Mouse (Mus musculus): ENCODE data around the gene Tmem115. TPM values are rescaled to one million over a fixed set of nuclear protein-coding genes. Genes with fewer than 3 reads are reported as not detected.
"Not testable (repeated sequence)": the region's sequence is repeated elsewhere in the genome, so short reads cannot be mapped to it uniquely, and the experiment has no call there.

Tmem115 gene
- total RNA-seq, 1 experiment, result 42.3 TPM

- in situ Hi-C loops (cut with MboI; ENCODE audit: low sequenced_read_pairs in 2 of 2, unreplicated experiment in 2 of 2), result no loop called here
- TF ChIP-seq HCFC1 (IDR thresholded peaks at IDR 0.05; ENCODE audit: borderline replicate concordance, insufficient read depth, low read length) (no peak), MAFK (IDR thresholded peaks at IDR 0.05; ENCODE audit: insufficient read depth, low read depth, low read length) (no peak), CHD2 (IDR thresholded peaks at IDR 0.05; ENCODE audit: low read depth, low read length) (no peak), ZC3H11A (IDR thresholded peaks at IDR 0.05; ENCODE audit: borderline replicate concordance, low read depth, low read length) (no peak), ZNF384 (IDR thresholded peaks at IDR 0.05; ENCODE audit: low read depth, low read length) (no peak)
- H3K4me3 ChIP-seq (ENCODE audit: insufficient read depth in 1 of 2, low read depth in 1 of 2, low read length in 2 of 2, poor library complexity in 1 of 2, severe bottlenecking in 1 of 2), result peak overlapping the region; percentile 67 to 81; a peak in 1 of 4 replicates
- peaks cover 17% of the 10 kb centered on the region for H3K36me3 ChIP-seq (ENCODE audit: control insufficient read depth, insufficient read depth, low read length, poor library complexity, severe bottlenecking)
- H3K27ac ChIP-seq (ENCODE audit: insufficient read depth, low read depth, low read length, poor library complexity, severe bottlenecking), result no peak overlapping the region
- H3K9me3 ChIP-seq (ENCODE audit: control insufficient read depth, insufficient read depth, low read depth, low read length), result no peaks in the 10 kb centered on the region
- no peak for DNase-seq (ENCODE audit: low read depth, low spot score)
- no peak overlapping the region; the same call in 1 of the 2 replicates for H3K9ac ChIP-seq (ENCODE audit: insufficient read depth, low read depth, low read length, poor library complexity, severe bottlenecking)
- peaks cover 0 to 23% of the 10 kb centered on the region in 2 experiments; a peak in 3 of 4 replicates for H3K4me1 ChIP-seq (ENCODE audit: control insufficient read depth in 2 of 2, insufficient read depth in 2 of 2, low read length in 2 of 2, poor library complexity in 1 of 2)
Observed at GRCm38 (mm10) chr9:107570845-107571244, 37.1 kb downstream of the Tmem115 start.

- DNase-seq (ENCODE audit: low read depth, low spot score), result no peak
- Histone ChIP-seq H3K4me1 (ENCODE audit: control insufficient read depth in 2 of 2, insufficient read depth in 2 of 2, low read length in 2 of 2, poor library complexity in 1 of 2) (peaks cover 0 to 28% of the 10 kb centered on the region in 2 experiments; a peak in 3 of 4 replicates), H3K27ac (ENCODE audit: insufficient read depth, low read depth, low read length, poor library complexity, severe bottlenecking) (no peak overlapping the region), H3K4me3 (ENCODE audit: insufficient read depth in 1 of 2, low read depth in 1 of 2, low read length in 2 of 2, poor library complexity in 1 of 2, severe bottlenecking in 1 of 2) (no peak overlapping the region), H3K9me3 (ENCODE audit: control insufficient read depth, insufficient read depth, low read depth, low read length) (no peaks in the 10 kb centered on the region), H3K9ac (ENCODE audit: insufficient read depth, low read depth, low read length, poor library complexity, severe bottlenecking) (no peak overlapping the region), H3K36me3 (ENCODE audit: control insufficient read depth, insufficient read depth, low read length, poor library complexity, severe bottlenecking) (peaks cover 17% of the 10 kb centered on the region)
- TF ChIP-seq ZC3H11A (IDR thresholded peaks at IDR 0.05; ENCODE audit: borderline replicate concordance, low read depth, low read length) (no peak), MAFK (IDR thresholded peaks at IDR 0.05; ENCODE audit: insufficient read depth, low read depth, low read length) (no peak), HCFC1 (IDR thresholded peaks at IDR 0.05; ENCODE audit: borderline replicate concordance, insufficient read depth, low read length) (no peak), ZNF384 (IDR thresholded peaks at IDR 0.05; ENCODE audit: low read depth, low read length) (no peak), CHD2 (IDR thresholded peaks at IDR 0.05; ENCODE audit: low read depth, low read length) (no peak)
- in situ Hi-C loops (cut with MboI; ENCODE audit: low sequenced_read_pairs in 2 of 2, unreplicated experiment in 2 of 2), result no loop called here
Observed at GRCm38 (mm10) chr9:107571534-107572326, 38.0 kb downstream of the Tmem115 start.

- H3K9me3 ChIP-seq (ENCODE audit: control insufficient read depth, insufficient read depth, low read depth, low read length), result no peaks in the 10 kb centered on the region
- no peak overlapping the region for H3K9ac ChIP-seq (ENCODE audit: insufficient read depth, low read depth, low read length, poor library complexity, severe bottlenecking)
- H3K4me1 ChIP-seq (ENCODE audit: control insufficient read depth in 2 of 2, insufficient read depth in 2 of 2, low read length in 2 of 2, poor library complexity in 1 of 2), result peaks cover 0 to 28% of the 10 kb centered on the region in 2 experiments; a peak in 3 of 4 replicates
- in situ Hi-C loops (cut with MboI; ENCODE audit: low sequenced_read_pairs in 2 of 2, unreplicated experiment in 2 of 2), result no loop called here
- H3K27ac ChIP-seq (ENCODE audit: insufficient read depth, low read depth, low read length, poor library complexity, severe bottlenecking), result no peak overlapping the region
- no peak for DNase-seq (ENCODE audit: low read depth, low spot score)
- peaks cover 17% of the 10 kb centered on the region for H3K36me3 ChIP-seq (ENCODE audit: control insufficient read depth, insufficient read depth, low read length, poor library complexity, severe bottlenecking)
- no peak for TF ChIP-seq CHD2 (IDR thresholded peaks at IDR 0.05; ENCODE audit: low read depth, low read length)
- TF ChIP-seq ZC3H11A (IDR thresholded peaks at IDR 0.05; ENCODE audit: borderline replicate concordance, low read depth, low read length), result no peak
- TF ChIP-seq ZNF384 (IDR thresholded peaks at IDR 0.05; ENCODE audit: low read depth, low read length), result no peak
- H3K4me3 ChIP-seq (ENCODE audit: insufficient read depth in 1 of 2, low read depth in 1 of 2, low read length in 2 of 2, poor library complexity in 1 of 2, severe bottlenecking in 1 of 2), result no peak overlapping the region
Observed at GRCm38 (mm10) chr9:107572327-107572662, 38.5 kb downstream of the Tmem115 start.

GRCm38 (mm10) chr9:107573774-107574173, 40.0 kb downstream of the Tmem115 start:
- H3K9ac ChIP-seq (ENCODE audit: insufficient read depth, low read depth, low read length, poor library complexity, severe bottlenecking); in situ Hi-C loops (cut with MboI; ENCODE audit: low sequenced_read_pairs in 2 of 2, unreplicated experiment in 2 of 2); DNase-seq (ENCODE audit: low read depth, low spot score); H3K9me3 ChIP-seq (ENCODE audit: control insufficient read depth, insufficient read depth, low read depth, low read length); H3K27ac ChIP-seq (ENCODE audit: insufficient read depth, low read depth, low read length, poor library complexity, severe bottlenecking); H3K4me3 ChIP-seq (ENCODE audit: insufficient read depth in 1 of 2, low read depth in 1 of 2, low read length in 2 of 2, poor library complexity in 1 of 2, severe bottlenecking in 1 of 2): not testable (repeated sequence)
- peaks cover 17% of the 10 kb centered on the region for H3K36me3 ChIP-seq (ENCODE audit: control insufficient read depth, insufficient read depth, low read length, poor library complexity, severe bottlenecking)
- peak; percentile 38; the same call in 1 of the 2 replicates for TF ChIP-seq ZNF384 (IDR thresholded peaks at IDR 0.05; ENCODE audit: low read depth, low read length)
- peaks cover 0 to 26% of the 10 kb centered on the region in 2 experiments; a peak in 3 of 4 replicates for H3K4me1 ChIP-seq (ENCODE audit: control insufficient read depth in 2 of 2, insufficient read depth in 2 of 2, low read length in 2 of 2, poor library complexity in 1 of 2)
